Mouse (Mus musculus) hindbrain, postnatal 0 days (tissue): ENCODE results near the gene Mea1. TPM values are rescaled to one million over a fixed set of nuclear protein-coding genes. Genes with fewer than 3 reads are reported as not detected.

Source experiments
- ATAC-seq: fragments of 200-750 bp; cut with Nextera tagmentation; 2 replicates; pipeline ENCODE4 v1.8.0; 2017; ENCODE audit warnings: mild to moderate bottlenecking, moderate TSS enrichment, moderate library complexity
- DNase-seq: peaks from one replicate; pipeline ENCODE4 v3.0.0-alpha.2; 2015; ENCODE audit warnings: low spot score
- H3K27ac ChIP-seq: fragments of 300-500 bp; sonication (generic); 2 replicates; pipeline ENCODE4 v1.5.1; 2014; ENCODE audit warnings: mild to moderate bottlenecking
- H3K27me3 ChIP-seq: fragments of 300-500 bp; sonication (generic); 2 replicates; pipeline ENCODE4 v1.6.1; 2014; ENCODE audit warnings: low read length, mixed read lengths; ENCODE audit not compliant: insufficient read depth
- H3K36me3 ChIP-seq: fragments of 300-500 bp; sonication (generic); 2 replicates; pipeline ENCODE4 v1.6.1; 2014; ENCODE audit warnings: low read length, mixed read lengths; ENCODE audit not compliant: insufficient read depth
- H3K4me1 ChIP-seq: fragments of 300-500 bp; sonication (generic); 2 replicates; pipeline ENCODE4 v1.6.1; 2014; ENCODE audit warnings: antibody characterized with exemption, low read length, mixed read lengths; ENCODE audit not compliant: insufficient read depth
- H3K4me2 ChIP-seq: fragments of 300-500 bp; sonication (generic); 2 replicates; pipeline ENCODE4 v1.6.1; 2014; ENCODE audit warnings: low read depth, mild to moderate bottlenecking, low read length, moderate library complexity, mixed read lengths
- H3K4me3 ChIP-seq: fragments of 300-500 bp; sonication (generic); 2 replicates; pipeline ENCODE4 v1.5.1; 2014; ENCODE audit warnings: low read length
- H3K9ac ChIP-seq: fragments of 300-500 bp; sonication (generic); replicated peaks from 2 replicates; pipeline ENCODE4 v1.6.1; 2014; ENCODE audit warnings: mild to moderate bottlenecking, low read length, moderate library complexity, mixed read lengths
- H3K9me3 ChIP-seq: fragments of 300-500 bp; sonication (generic); 2 replicates; pipeline ENCODE4 v1.6.1; 2016; ENCODE audit warnings: low read length, mixed read lengths
- CTCF ChIP-seq: IDR thresholded peaks from 2 replicates; pipeline ENCODE4 v1.5.1; 2016; ENCODE audit warnings: antibody characterized with exemption, control low read depth, low read depth
- WGBS: fragments of 180-500 bp; shearing (Covaris S2); extraction: QIAGEN DNeasy Blood & Tissue Kit; methylation state at CpG from one replicate; pipeline ENCODE4 v1.1.7; 2014; 5-methylcytosine and 5-hydroxymethylcytosine counted together
- polyA plus RNA-seq: library from polyadenylated mRNA; unstranded; fragments of >200 nt; fragmentation: Nextera tagmentation; extraction: Ambion mirVana; gene quantifications from 2 replicates; pipeline ENCODE4 v1.2.1, GENCODE M21; 2015
- total RNA-seq: library from RNA; depleted of rRNA; stranded (reverse); fragments of >200 nt; gene quantifications from 2 replicates; pipeline ENCODE4 v1.2.3, GENCODE M21; 2014

Gene Mea1
- total and polyA plus RNA-seq, 2 experiments from 2014 or later, result 135 to 325 TPM

DNA sequence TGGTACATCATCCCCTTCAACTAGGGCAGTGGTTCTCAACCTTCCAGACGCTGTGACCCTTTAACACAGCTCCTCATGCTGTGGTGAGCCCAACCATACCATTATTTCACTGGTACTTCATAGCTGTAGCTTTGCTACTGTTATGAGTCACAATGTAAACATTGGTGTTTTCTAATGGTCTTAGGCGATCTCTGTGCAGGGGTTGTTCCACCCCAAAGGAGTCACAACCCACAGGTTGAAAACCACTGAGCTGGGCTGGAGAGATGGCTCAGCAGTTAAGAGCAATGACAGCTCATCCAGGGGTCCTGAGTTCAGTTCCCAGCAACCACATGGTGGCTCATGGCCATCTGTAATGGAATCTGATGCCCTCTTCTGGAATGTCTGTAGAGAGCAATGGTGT, 12.8 kb downstream of the Mea1 start:
- DNase-seq (no peak), ATAC-seq (no peak)
- WGBS, result 96% methylated on average over 2 of the region's 2 CpGs

DNA sequence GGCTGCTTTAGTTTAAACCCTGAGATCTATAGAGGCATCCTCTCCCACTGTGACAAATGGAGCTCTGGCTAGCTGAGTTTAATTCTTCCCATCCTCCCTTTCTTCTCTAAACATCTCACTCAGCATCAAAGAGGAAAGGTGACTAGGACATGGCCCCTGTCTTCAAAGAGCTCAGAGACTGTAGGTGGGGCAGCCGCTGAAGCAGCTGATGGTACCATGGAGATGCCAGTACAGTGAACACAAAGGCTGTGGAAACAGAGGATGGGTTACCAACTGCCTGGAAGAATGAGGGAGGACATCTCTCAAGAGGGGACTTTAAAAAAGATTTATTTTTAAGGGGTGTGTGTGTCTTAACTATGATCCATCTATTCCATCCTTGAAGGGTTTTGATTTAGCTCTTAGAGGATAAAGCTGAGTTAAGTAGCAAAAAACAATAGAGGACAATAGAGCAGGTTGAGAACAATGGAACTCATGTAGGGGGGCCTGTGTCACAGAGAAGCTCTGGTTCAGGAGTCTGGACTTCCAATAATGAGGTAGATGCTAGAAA, 16.0 kb downstream of the Mea1 start:
- no peak overlapping the region for H3K4me2 ChIP-seq
- H3K4me1 ChIP-seq, result no peaks in the 10 kb centered on the region
- ATAC-seq (no peak), DNase-seq (no peak)
- H3K27ac ChIP-seq, result no peak overlapping the region
- H3K9ac ChIP-seq, result no peak overlapping the region
- H3K36me3 ChIP-seq, result peaks cover 16% of the 10 kb centered on the region; the same call in 1 of the 2 replicates
- no peaks in the 10 kb centered on the region for H3K9me3 ChIP-seq
- H3K27me3 ChIP-seq, result no peaks in the 10 kb centered on the region
- no peak for TF ChIP-seq CTCF
- H3K4me3 ChIP-seq, result no peak overlapping the region
- WGBS, result 59% methylated on average over 1 of the region's 1 CpGs

More for the DNA sequence above, 12.8 kb downstream of the Mea1 start:
- Histone ChIP-seq H3K4me1 (no peaks in the 10 kb centered on the region), H3K9ac (no peak overlapping the region), H3K4me2 (no peak overlapping the region), H3K27ac (no peak overlapping the region), H3K4me3 (no peak overlapping the region), H3K36me3 (peaks cover 15% of the 10 kb centered on the region; the same call in 1 of the 2 replicates), H3K9me3 (no peaks in the 10 kb centered on the region), H3K27me3 (no peaks in the 10 kb centered on the region)
- no peak for TF ChIP-seq CTCF

DNA sequence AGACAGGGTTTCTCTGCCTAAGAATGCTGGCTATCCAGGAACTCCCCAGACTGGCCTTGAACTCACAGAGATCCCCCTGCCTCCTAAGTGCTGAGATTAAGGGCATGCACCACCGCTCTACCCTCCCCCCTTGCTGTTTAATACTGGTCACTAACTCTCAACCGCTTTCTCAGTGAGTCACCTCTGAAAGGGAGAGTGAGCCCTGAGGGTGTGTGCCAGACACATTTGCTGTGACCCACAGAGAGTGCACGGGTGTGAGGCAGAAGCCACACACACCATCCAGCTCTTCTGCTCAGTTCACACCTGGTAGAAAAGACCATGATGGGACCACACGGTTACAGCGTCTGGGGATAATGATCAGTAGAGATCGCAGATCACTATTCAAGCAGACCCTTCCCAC, 19.9 kb downstream of the Mea1 start:
- Histone ChIP-seq H3K36me3 (peaks cover 12% of the 10 kb centered on the region; the same call in 1 of the 2 replicates), H3K4me3 (no peak overlapping the region), H3K4me2 (no peak overlapping the region), H3K27me3 (no peaks in the 10 kb centered on the region), H3K4me1 (0 out of 2 replicates have a peak, but pooled peaks cover 8% of the 10 kb centered on the region), H3K9ac (no peak overlapping the region), H3K9me3 (no peaks in the 10 kb centered on the region), H3K27ac (no peak overlapping the region)
- WGBS, result 95% methylated on average over 6 of the region's 6 CpGs
- no peak for TF ChIP-seq CTCF
- ATAC-seq, result no peak
- no peak for DNase-seq

DNA sequence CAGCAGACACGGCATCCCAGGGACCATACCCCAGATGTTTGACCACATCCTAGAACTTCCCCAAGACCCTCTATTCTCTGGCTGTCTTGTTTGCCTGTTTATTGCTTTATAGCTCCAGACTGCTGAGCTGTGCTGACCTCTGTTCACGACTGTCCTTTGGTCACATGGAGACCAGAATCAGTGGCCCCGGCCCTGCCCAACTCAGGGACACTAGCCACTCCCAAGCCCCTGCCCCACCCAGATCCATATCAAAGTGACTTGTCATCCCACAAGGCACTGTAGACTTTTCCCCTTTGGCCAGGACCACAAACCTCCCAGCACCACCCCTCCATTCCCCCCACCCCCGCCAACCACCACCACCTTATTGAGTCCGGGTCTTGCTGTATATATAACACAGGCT, 20.7 kb downstream of the Mea1 start:
- Histone ChIP-seq H3K4me2 (no peak overlapping the region), H3K9ac (no peak overlapping the region), H3K27ac (no peak overlapping the region), H3K36me3 (0 out of 2 replicates have a peak, but pooled peaks cover 12% of the 10 kb centered on the region), H3K27me3 (no peaks in the 10 kb centered on the region), H3K4me3 (no peak overlapping the region), H3K4me1 (peaks cover 14% of the 10 kb centered on the region), H3K9me3 (no peaks in the 10 kb centered on the region)
- ATAC-seq (no peak), DNase-seq (no peak)
- no peak for TF ChIP-seq CTCF
- WGBS, result 85% methylated on average over 5 of the region's 5 CpGs

DNA sequence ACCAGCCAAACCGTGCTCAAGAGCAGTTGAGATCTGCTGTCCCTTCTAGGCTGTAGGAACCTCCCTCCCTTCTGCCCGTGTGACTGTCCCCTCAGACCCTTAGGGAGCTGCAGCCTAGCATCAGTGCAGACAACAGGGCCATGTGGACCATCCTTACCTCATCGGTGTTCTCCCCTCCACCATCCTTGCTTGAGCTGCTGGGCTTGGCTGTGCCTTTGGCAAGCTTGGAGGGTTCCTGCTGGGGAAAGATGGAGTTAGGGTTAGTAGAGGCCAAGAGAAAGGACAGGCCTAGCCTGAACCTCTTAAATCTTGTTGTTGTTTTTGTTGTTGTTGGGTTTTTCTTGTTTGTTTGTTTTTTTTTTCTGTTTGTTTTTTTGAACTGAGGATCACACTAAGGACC, 21.3 kb downstream of the Mea1 start:
- Histone ChIP-seq H3K9me3 (no peaks in the 10 kb centered on the region), H3K4me1 (peaks cover 14% of the 10 kb centered on the region), H3K27ac (no peak overlapping the region), H3K4me3 (no peak overlapping the region), H3K9ac (no peak overlapping the region), H3K36me3 (0 out of 2 replicates have a peak, but pooled peaks cover 12% of the 10 kb centered on the region), H3K4me2 (no peak overlapping the region), H3K27me3 (no peaks in the 10 kb centered on the region)
- 93% methylated on average over 3 of the region's 3 CpGs for WGBS
- DNase-seq (no peak), ATAC-seq (no peak)
- TF ChIP-seq CTCF, result no peak

DNA sequence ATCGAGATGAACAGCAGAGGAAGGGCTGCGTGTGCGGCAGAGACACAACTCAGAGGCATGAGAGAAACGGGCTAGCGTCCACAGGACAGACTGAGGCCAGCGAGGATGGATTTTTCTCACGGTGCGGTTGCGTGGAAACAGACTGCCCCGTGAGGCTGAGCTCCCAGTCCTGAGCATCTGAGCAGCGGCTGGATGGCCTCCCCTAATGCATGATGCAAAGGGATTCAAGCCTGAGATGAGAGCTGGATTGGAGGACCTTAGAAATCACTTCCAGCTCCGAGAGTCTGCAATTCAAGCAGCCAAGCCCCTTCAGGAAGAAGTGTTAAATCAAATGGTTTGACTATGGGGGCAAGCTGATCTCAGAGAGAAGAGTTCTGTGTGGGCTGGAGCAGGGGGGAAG, 22.9 kb downstream of the Mea1 start:
- no peaks in the 10 kb centered on the region for H3K27me3 ChIP-seq
- H3K27ac ChIP-seq, result no peak overlapping the region
- peaks cover 14% of the 10 kb centered on the region for H3K4me1 ChIP-seq
- no peaks in the 10 kb centered on the region for H3K9me3 ChIP-seq
- no peak for DNase-seq
- 74% methylated on average over 12 of the region's 12 CpGs for WGBS
- TF ChIP-seq CTCF, result no peak
- 0 out of 2 replicates have a peak, but pooled peaks cover 12% of the 10 kb centered on the region for H3K36me3 ChIP-seq
- no peak for ATAC-seq
- peak overlapping the region; percentile 33 for H3K4me2 ChIP-seq
- H3K9ac ChIP-seq, result peak overlapping the region; percentile 22
- no peak overlapping the region for H3K4me3 ChIP-seq

DNA sequence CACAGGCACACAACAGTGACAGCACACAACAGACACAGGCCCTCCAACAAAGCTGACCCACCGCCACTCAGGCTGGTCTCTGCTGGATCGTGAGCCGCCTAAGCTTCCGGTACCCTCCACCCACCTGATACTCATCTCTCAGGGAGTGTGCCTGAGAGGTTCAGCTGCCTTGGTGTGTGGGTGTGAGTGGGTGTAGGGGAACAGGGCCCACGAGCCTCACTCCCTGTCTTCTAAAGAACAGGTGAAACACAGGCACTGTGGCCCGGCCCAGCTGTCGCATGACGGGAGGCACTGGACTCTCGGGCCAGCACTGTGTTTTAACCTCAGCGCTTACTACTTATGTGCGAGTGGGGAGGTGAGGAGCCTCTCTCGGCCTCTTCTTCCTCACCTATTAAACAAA, 23.5 kb downstream of the Mea1 start:
- Histone ChIP-seq H3K27ac (no peak overlapping the region), H3K4me2 (peak overlapping the region; percentile 33; the same call in 1 of the 2 replicates), H3K36me3 (0 out of 2 replicates have a peak, but pooled peaks cover 12% of the 10 kb centered on the region), H3K9me3 (no peaks in the 10 kb centered on the region), H3K4me1 (peaks cover 14% of the 10 kb centered on the region), H3K4me3 (no peak overlapping the region), H3K9ac (peak overlapping the region; percentile 22; the same call in 1 of the 2 replicates), H3K27me3 (no peaks in the 10 kb centered on the region)
- DNase-seq (no peak), ATAC-seq (no peak)
- 82% methylated on average over 12 of the region's 12 CpGs for WGBS
- no peak for TF ChIP-seq CTCF
